Comparison of ENCODE assay signal across 20 mouse cellular contexts in genomic region chr2:6795995-6796588, GRCm38 (mm10).
DNase-seq lines count a peak whose midpoint lies in the region; ATAC-seq and TF ChIP-seq lines count a peak whose summit lies in the region.
"Had no signal": no experiment of that assay in that cellular context is flagged by ENCODE, and none has a peak within 500 bp of the region (broad histone marks: within the 10 kb centered on the region; RNA-seq: fewer than 3 reads in every experiment).

No protein-coding gene starts in this region.

- no peak for TF ChIP-seq EP300 in lung, postnatal 0 days (IDR thresholded peaks at IDR 0.05)

- H3K27me3 ChIP-seq in hindbrain, embryonic 11.5 days (ENCODE audit: control insufficient read depth, insufficient read depth, low read length) = no peaks in the 10 kb centered on the region
- H3K27me3 ChIP-seq in hindbrain, embryonic 14.5 days (ENCODE audit: control insufficient read depth, insufficient read depth, low read length) = no peaks in the 10 kb centered on the region
- no peaks in the 10 kb centered on the region for H3K27me3 ChIP-seq in lung, postnatal 0 days (replicated peaks; ENCODE audit: insufficient read depth, low read length)
- H3K27me3 ChIP-seq: embryonic facial prominence, embryonic 12.5 days; forebrain, embryonic 15.5 days; heart, embryonic 15.5 days had no signal

- H3K9me3 ChIP-seq in hindbrain, embryonic 11.5 days (ENCODE audit: control insufficient read depth, low read length) = no peaks in the 10 kb centered on the region
- no peaks in the 10 kb centered on the region for H3K9me3 ChIP-seq in hindbrain, embryonic 14.5 days (ENCODE audit: control insufficient read depth, low read length)
- H3K9me3 ChIP-seq in lung, postnatal 0 days (ENCODE audit: low read length) = no peaks in the 10 kb centered on the region
- H3K9me3 ChIP-seq: embryonic facial prominence, embryonic 12.5 days; forebrain, embryonic 15.5 days; heart, embryonic 15.5 days had no signal

- no peaks in the 10 kb centered on the region for H3K4me1 ChIP-seq in hindbrain, embryonic 11.5 days (replicated peaks; ENCODE audit: control insufficient read depth, insufficient read depth, low read length)
- H3K4me1 ChIP-seq in hindbrain, embryonic 14.5 days (replicated peaks; ENCODE audit: control insufficient read depth, insufficient read depth, low read length) = peaks cover 23% of the 10 kb centered on the region
- peaks cover 5% of the 10 kb centered on the region; the same call in 1 of the 2 replicates for H3K4me1 ChIP-seq in lung, postnatal 0 days (ENCODE audit: insufficient read depth, low read depth, low read length)
- H3K4me1 ChIP-seq: embryonic facial prominence, embryonic 12.5 days had no signal

- peak overlapping the region; percentile 58 for H3K27ac ChIP-seq in hindbrain, embryonic 11.5 days (ENCODE audit: low read depth, low read length)
- H3K27ac ChIP-seq in hindbrain, embryonic 14.5 days = no peak overlapping the region
- H3K27ac ChIP-seq in lung, postnatal 0 days (ENCODE audit: low read length) = no peak overlapping the region
- H3K27ac ChIP-seq: embryonic facial prominence, embryonic 12.5 days; heart, adult 2 months; heart, embryonic 15.5 days had no signal

- no peaks in the 10 kb centered on the region for H3K36me3 ChIP-seq in hindbrain, embryonic 11.5 days (ENCODE audit: control insufficient read depth, insufficient read depth, low read length)
- no peaks in the 10 kb centered on the region for H3K36me3 ChIP-seq in hindbrain, embryonic 14.5 days (replicated peaks; ENCODE audit: control insufficient read depth, insufficient read depth)
- no peaks in the 10 kb centered on the region for H3K36me3 ChIP-seq in lung, postnatal 0 days (ENCODE audit: insufficient read depth, low read length)
- H3K36me3 ChIP-seq: embryonic facial prominence, embryonic 12.5 days; forebrain, embryonic 15.5 days; heart, embryonic 15.5 days had no signal

- H3K4me2 ChIP-seq in hindbrain, embryonic 11.5 days (replicated peaks; ENCODE audit: low read depth, low read length) = no peak overlapping the region
- H3K4me2 ChIP-seq in hindbrain, embryonic 14.5 days (replicated peaks) = no peak overlapping the region
- no peak overlapping the region for H3K4me2 ChIP-seq in lung, postnatal 0 days (replicated peaks; ENCODE audit: low read depth, low read length)
- H3K4me2 ChIP-seq: embryonic facial prominence, embryonic 12.5 days; forebrain, embryonic 15.5 days; heart, embryonic 11.5 days; heart, embryonic 15.5 days had no signal

- 44% methylated on average over 5 of the region's 5 CpGs for WGBS in hindbrain, embryonic 11.5 days
- 31% methylated on average over 5 of the region's 5 CpGs for WGBS in hindbrain, embryonic 14.5 days
- WGBS in lung, postnatal 0 days = 45% methylated on average over 5 of the region's 5 CpGs

- ATAC-seq in hindbrain, embryonic 11.5 days (ENCODE audit: low FRiP score) = peak; percentile 59; the same call in 1 of the 2 replicates
- ATAC-seq in hindbrain, embryonic 14.5 days (ENCODE audit: low FRiP score) = no peak
- no peak for ATAC-seq in lung, postnatal 0 days
- ATAC-seq: forebrain, embryonic 15.5 days; inflammation-experienced regulatory T-cells, adult 6 months had no signal

- no peak for TF ChIP-seq CTCF in lung, postnatal 0 days (IDR thresholded peaks at IDR 0.05)

- no peak overlapping the region for H3K9ac ChIP-seq in hindbrain, embryonic 11.5 days (ENCODE audit: low read depth, low read length)
- no peak overlapping the region for H3K9ac ChIP-seq in hindbrain, embryonic 14.5 days
- no peak overlapping the region for H3K9ac ChIP-seq in lung, postnatal 0 days (replicated peaks; ENCODE audit: low read depth)
- H3K9ac ChIP-seq: embryonic facial prominence, embryonic 12.5 days; forebrain, embryonic 15.5 days; heart, embryonic 15.5 days had no signal

- no peak overlapping the region for H3K4me3 ChIP-seq in hindbrain, embryonic 11.5 days (ENCODE audit: low read depth, low read length)
- no peak overlapping the region for H3K4me3 ChIP-seq in hindbrain, embryonic 14.5 days (replicated peaks; ENCODE audit: low read length)
- no peak overlapping the region for H3K4me3 ChIP-seq in lung, postnatal 0 days (ENCODE audit: low read depth, low read length)
- H3K4me3 ChIP-seq: embryonic facial prominence, embryonic 12.5 days; forebrain, embryonic 15.5 days; heart, adult 2 months; heart, embryonic 15.5 days had no signal

- peak; percentile 27 for DNase-seq in embryo, embryonic 10.5 days (ENCODE audit: low spot score)
- no peak for DNase-seq in embryo, embryonic 10 days (ENCODE audit: low spot score)
- DNase-seq in hindbrain, embryonic 11.5 days (ENCODE audit: low spot score) = peak; percentile 32
- DNase-seq in hindbrain, embryonic 14.5 days (ENCODE audit: low spot score) = no peak
- peak; percentile 14 for DNase-seq in lung, postnatal 36 days
- no peak for DNase-seq in lung, postnatal 0 days (ENCODE audit: low spot score)
- DNase-seq in mesoderm, embryonic 11.5 days (ENCODE audit: low read depth, low spot score) = peak; percentile 24
- DNase-seq in B cell, adult 2 months = no peak
- DNase-seq: adrenal gland, postnatal 10 days; cerebellum, adult 11-12 months; cerebellum, adult 9-10 months; cerebellum, postnatal 25 days; gastrocnemius, postnatal 14 days; heart, adult 2 months; heart, postnatal 14 days had no signal

Comparison
In these comparisons a context has a peak if more than half of its experiments do, and no peak if none do; other contexts are left out.
1. DNase-seq: peak in embryo, embryonic 10.5 days (single experiment), hindbrain, embryonic 11.5 days (single experiment), lung, postnatal 36 days (single experiment) and mesoderm, embryonic 11.5 days (single experiment); none in embryo, embryonic 10 days (single experiment), hindbrain, embryonic 14.5 days (single experiment), lung, postnatal 0 days (single experiment) and B cell, adult 2 months (0 of 2).